ENCODE assay signal across 18 mouse cellular contexts in genomic region chr11:61687595-61687994, GRCm38 (mm10). TPM values are rescaled to one million over a fixed set of nuclear protein-coding genes. Genes with fewer than 3 reads are reported as not detected.
DNase-seq lines count a peak whose midpoint lies in the region; ATAC-seq and TF ChIP-seq lines count a peak whose summit lies in the region.
"Had no signal": no experiment of that assay in that cellular context is flagged by ENCODE, and none has a peak within 500 bp of the region (broad histone marks: within the 10 kb centered on the region; RNA-seq: fewer than 3 reads in every experiment).

No protein-coding gene starts in this region.

- ATAC-seq in erythroblast, adult 5-6 weeks (replicated peaks; ENCODE audit: low FRiP score, poor library complexity, severe bottlenecking), result no peak
- 0 out of 2 replicates have a peak, but pooled peaks have one; percentile 10 for ATAC-seq in lung, embryonic 14.5 days (ENCODE audit: insufficient read depth)
- no peak for ATAC-seq in stomach, postnatal 0 days (ENCODE audit: low FRiP score, low TSS enrichment)
- ATAC-seq in hindbrain, postnatal 0 days, result no peak
- ATAC-seq: forebrain, embryonic 13.5 days; midbrain, embryonic 15.5 days had no signal

- WGBS in lung, embryonic 14.5 days, result 42% methylated on average over 2 of the region's 2 CpGs
- WGBS in stomach, postnatal 0 days, result 46% methylated on average over 2 of the region's 2 CpGs
- WGBS in hindbrain, postnatal 0 days, result 77% methylated on average over 2 of the region's 2 CpGs

- H3K4me3 ChIP-seq in erythroblast, embryonic 14.5 days (replicated peaks), result peak overlapping the region; percentile 77
- no peak overlapping the region for H3K4me3 ChIP-seq in lung, embryonic 14.5 days (ENCODE audit: low read depth, low read length)
- H3K4me3 ChIP-seq in stomach, postnatal 0 days (ENCODE audit: low read depth, low read length), result no peak overlapping the region
- no peak overlapping the region for H3K4me3 ChIP-seq in hindbrain, postnatal 0 days (ENCODE audit: low read length)
- H3K4me3 ChIP-seq: forebrain, embryonic 13.5 days; limb, embryonic 12.5 days; midbrain, embryonic 15.5 days had no signal

- no peaks in the 10 kb centered on the region for H3K9me3 ChIP-seq in erythroblast, embryonic 14.5 days (ENCODE audit: control insufficient read depth, low read length)
- no peaks in the 10 kb centered on the region for H3K9me3 ChIP-seq in lung, embryonic 14.5 days (ENCODE audit: low read depth, low read length)
- no peaks in the 10 kb centered on the region for H3K9me3 ChIP-seq in stomach, postnatal 0 days (ENCODE audit: control insufficient read depth, low read length)
- H3K9me3 ChIP-seq in hindbrain, postnatal 0 days (ENCODE audit: low read length), result no peaks in the 10 kb centered on the region
- H3K9me3 ChIP-seq: forebrain, embryonic 13.5 days; limb, embryonic 12.5 days; midbrain, embryonic 15.5 days had no signal

- H3K4me2 ChIP-seq in lung, embryonic 14.5 days, result no peak overlapping the region; the same call in 1 of the 2 replicates
- H3K4me2 ChIP-seq in stomach, postnatal 0 days (replicated peaks; ENCODE audit: low read depth), result no peak overlapping the region
- no peak overlapping the region for H3K4me2 ChIP-seq in hindbrain, postnatal 0 days (ENCODE audit: low read depth, low read length)
- H3K4me2 ChIP-seq: forebrain, embryonic 13.5 days; limb, embryonic 12.5 days; midbrain, embryonic 15.5 days had no signal

- H3K27ac ChIP-seq in lung, embryonic 14.5 days (ENCODE audit: low read depth), result no peak overlapping the region
- peak overlapping the region; percentile 53 for H3K27ac ChIP-seq in stomach, postnatal 0 days (replicated peaks)
- H3K27ac ChIP-seq in hindbrain, postnatal 0 days, result no peak overlapping the region
- H3K27ac ChIP-seq: forebrain, embryonic 13.5 days; limb, embryonic 12.5 days; midbrain, embryonic 15.5 days had no signal

- H3K36me3 ChIP-seq in erythroblast, embryonic 14.5 days (ENCODE audit: control insufficient read depth), result peaks cover 48% of the 10 kb centered on the region
- no peaks in the 10 kb centered on the region for H3K36me3 ChIP-seq in lung, embryonic 14.5 days (ENCODE audit: insufficient read depth)
- no peaks in the 10 kb centered on the region for H3K36me3 ChIP-seq in stomach, postnatal 0 days (ENCODE audit: control insufficient read depth, insufficient read depth, low read length)
- no peaks in the 10 kb centered on the region for H3K36me3 ChIP-seq in hindbrain, postnatal 0 days (ENCODE audit: insufficient read depth, low read length)
- H3K36me3 ChIP-seq: limb, embryonic 12.5 days; midbrain, embryonic 15.5 days had no signal

- DNase-seq in lung, embryonic 14.5 days, result no peak
- DNase-seq in lung, postnatal 36 days, result no peak
- DNase-seq in liver, result peak; percentile 56
- DNase-seq in stomach, postnatal 0 days (ENCODE audit: low spot score), result no peak
- no peak for DNase-seq in hindbrain, postnatal 0 days (ENCODE audit: low spot score)
- DNase-seq in cerebellum, postnatal 14 days, result no peak
- DNase-seq: cerebellum, adult 2 months; embryo, embryonic 11 days; gastrocnemius, postnatal 10 days; heart, postnatal 36 days; kidney, adult 11 months; lung, postnatal 4 days had no signal

- peaks cover 70% of the 10 kb centered on the region for H3K4me1 ChIP-seq in erythroblast, embryonic 14.5 days (ENCODE audit: control insufficient read depth)
- H3K4me1 ChIP-seq in lung, embryonic 14.5 days (ENCODE audit: insufficient read depth), result 0 out of 2 replicates have a peak, but pooled peaks cover 6% of the 10 kb centered on the region
- H3K4me1 ChIP-seq in stomach, postnatal 0 days (replicated peaks; ENCODE audit: control insufficient read depth, insufficient read depth), result peaks cover 5% of the 10 kb centered on the region; the same call in 1 of the 2 replicates
- no peaks in the 10 kb centered on the region for H3K4me1 ChIP-seq in hindbrain, postnatal 0 days (ENCODE audit: insufficient read depth, low read length)

- no peak for TF ChIP-seq CTCF in lung, embryonic 14.5 days (IDR thresholded peaks at IDR 0.05; ENCODE audit: low read depth)
- no peak; the same call in 1 of the 2 replicates for TF ChIP-seq CTCF in stomach, postnatal 0 days (IDR thresholded peaks at IDR 0.05; ENCODE audit: low read depth)
- no peak for TF ChIP-seq CTCF in hindbrain, postnatal 0 days (IDR thresholded peaks at IDR 0.05; ENCODE audit: low read depth)

- H3K27me3 ChIP-seq in erythroblast, embryonic 14.5 days (ENCODE audit: control insufficient read depth), result peaks cover 16% of the 10 kb centered on the region
- peaks cover 35% of the 10 kb centered on the region for H3K27me3 ChIP-seq in lung, embryonic 14.5 days (ENCODE audit: insufficient read depth, low read length)
- no peaks in the 10 kb centered on the region; the same call in 1 of the 2 replicates for H3K27me3 ChIP-seq in stomach, postnatal 0 days (ENCODE audit: control insufficient read depth, insufficient read depth, low read length)
- peaks cover 24% of the 10 kb centered on the region for H3K27me3 ChIP-seq in hindbrain, postnatal 0 days (ENCODE audit: insufficient read depth, low read length)

- no peak overlapping the region for H3K9ac ChIP-seq in lung, embryonic 14.5 days
- 0 out of 2 replicates have a peak overlapping the region, but pooled peaks have one; percentile 13 for H3K9ac ChIP-seq in stomach, postnatal 0 days (ENCODE audit: low read length)
- H3K9ac ChIP-seq in hindbrain, postnatal 0 days (replicated peaks; ENCODE audit: low read length), result no peak overlapping the region
- H3K9ac ChIP-seq: forebrain, embryonic 13.5 days; limb, embryonic 12.5 days; midbrain, embryonic 15.5 days had no signal

- no peak for TF ChIP-seq EP300 in stomach, postnatal 0 days (optimal IDR thresholded peaks at IDR 0.05)

RNA-seq across cellular contexts. Expression of gene Fam83g, which starts 3.7 kb away (rescaled TPM):
- 1.5 and 1.7 TPM in 2 replicates for polyA plus RNA-seq in erythroblast, embryonic 14.5 days (2012)
- total RNA-seq in erythroblast, adult 5-6 weeks (2015; ENCODE audit: low replicate concordance), result not detected in 2 replicates
- total RNA-seq in erythroblast, adult 5-6 weeks (2017; ENCODE audit: low replicate concordance), result 0.17 TPM in 1 of 2 replicates, not detected in the other
- 2.1 and 2.2 TPM in 2 replicates for polyA plus RNA-seq in lung, embryonic 14.5 days (2014; fragmentation: Nextera tagmentation; extraction: Ambion mirVana)
- polyA plus RNA-seq in stomach, postnatal 0 days (2015; fragmentation: Nextera tagmentation; extraction: Ambion mirVana), result 4.5 and 4.9 TPM in 2 replicates
- total RNA-seq in hindbrain, postnatal 0 days (2014; rRNA removed), result 0.11 and 0.21 TPM in 2 replicates
- polyA plus RNA-seq in hindbrain, postnatal 0 days (2015; fragmentation: Nextera tagmentation; extraction: Ambion mirVana), result 0.10 TPM in 2 replicates

RNA-seq across cellular contexts. Expression of gene Slc5a10, which starts 33.0 kb away (rescaled TPM):
- polyA plus RNA-seq in erythroblast, embryonic 14.5 days (2012), result not detected in 2 replicates
- not detected in 2 replicates for total RNA-seq in erythroblast, adult 5-6 weeks (2015; ENCODE audit: low replicate concordance)
- not detected in 2 replicates for total RNA-seq in erythroblast, adult 5-6 weeks (2017; ENCODE audit: low replicate concordance)
- polyA plus RNA-seq in lung, embryonic 14.5 days (2014; fragmentation: Nextera tagmentation; extraction: Ambion mirVana), result not detected in 2 replicates
- polyA plus RNA-seq in stomach, postnatal 0 days (2015; fragmentation: Nextera tagmentation; extraction: Ambion mirVana), result 0.07 TPM in 1 of 2 replicates, not detected in the other
- total RNA-seq in hindbrain, postnatal 0 days (2014; rRNA removed), result 0.21 TPM in 1 of 2 replicates, not detected in the other
- 0.19 and 0.20 TPM in 2 replicates for polyA plus RNA-seq in hindbrain, postnatal 0 days (2015; fragmentation: Nextera tagmentation; extraction: Ambion mirVana)
- total RNA-seq: gastrocnemius, postnatal 10 days; heart, postnatal 36 days had no signal
- polyA plus RNA-seq: forebrain, embryonic 13.5 days; midbrain, embryonic 15.5 days; neural tube, embryonic 11.5 days had no signal

RNA-seq across cellular contexts. Expression of gene Grap, which starts 34.5 kb away (rescaled TPM):
- polyA plus RNA-seq in erythroblast, embryonic 14.5 days (2012), result 0.06 and 0.10 TPM in 2 replicates
- total RNA-seq in erythroblast, adult 5-6 weeks (2015; ENCODE audit: low replicate concordance), result not detected in 2 replicates
- 0.56 TPM in 1 of 2 replicates, not detected in the other for total RNA-seq in erythroblast, adult 5-6 weeks (2017; ENCODE audit: low replicate concordance)
- 27.8 and 29.5 TPM in 2 replicates for polyA plus RNA-seq in lung, embryonic 14.5 days (2014; fragmentation: Nextera tagmentation; extraction: Ambion mirVana)
- 4.6 and 4.9 TPM in 2 replicates for polyA plus RNA-seq in stomach, postnatal 0 days (2015; fragmentation: Nextera tagmentation; extraction: Ambion mirVana)
- 7.4 and 11.9 TPM in 2 replicates for total RNA-seq in hindbrain, postnatal 0 days (2014; rRNA removed)
- polyA plus RNA-seq in hindbrain, postnatal 0 days (2015; fragmentation: Nextera tagmentation; extraction: Ambion mirVana), result 7.7 and 8.1 TPM in 2 replicates
